Mouse (Mus musculus): ENCODE data around the gene Espl1. TPM values are rescaled to one million over a fixed set of nuclear protein-coding genes. Genes with fewer than 3 reads are reported as not detected.
A peak's percentile ranks its signal among the peaks of the same experiment; 100 is the strongest.

The Espl1 gene
- total RNA-seq, 2 experiments from 2014 or later, result 7.5 to 10.7 TPM

DNA sequence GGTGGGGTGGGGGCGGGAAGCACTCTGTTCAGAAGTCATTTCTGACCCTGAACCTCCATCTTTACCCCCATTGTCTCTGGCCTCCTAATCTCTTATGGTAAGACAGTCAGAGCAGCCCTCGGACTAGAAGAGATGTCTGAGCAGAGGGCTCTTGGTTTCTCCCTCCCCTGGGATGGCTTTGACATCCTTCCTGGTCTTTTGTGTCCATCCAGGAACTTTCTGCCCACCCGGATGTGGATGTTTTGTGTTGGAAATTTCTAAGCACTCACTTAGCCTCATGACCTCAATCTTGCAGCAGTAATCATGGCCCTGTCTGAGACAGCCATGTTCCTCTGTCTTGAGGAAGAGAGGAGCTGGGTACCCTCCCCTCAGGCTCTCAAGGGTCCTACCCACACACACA is 24.6 kb upstream of the Espl1 start:
- intact Hi-C loops (cut with DNase I), result loop anchor here (5.0 kb wide), 1 partner anchor 34 kb away; no protein-coding TSS in a partner anchor
- DNase-seq, result peak in 1 of 2 experiments; percentile 22

GRCm38 (mm10) chr15:102273982-102274716 is 21.9 kb upstream of the Espl1 start:
- no peak for DNase-seq
- intact Hi-C loops (cut with DNase I), result loop anchor here (5.0 kb wide), 1 partner anchor 37 kb away; no protein-coding TSS in a partner anchor

DNA sequence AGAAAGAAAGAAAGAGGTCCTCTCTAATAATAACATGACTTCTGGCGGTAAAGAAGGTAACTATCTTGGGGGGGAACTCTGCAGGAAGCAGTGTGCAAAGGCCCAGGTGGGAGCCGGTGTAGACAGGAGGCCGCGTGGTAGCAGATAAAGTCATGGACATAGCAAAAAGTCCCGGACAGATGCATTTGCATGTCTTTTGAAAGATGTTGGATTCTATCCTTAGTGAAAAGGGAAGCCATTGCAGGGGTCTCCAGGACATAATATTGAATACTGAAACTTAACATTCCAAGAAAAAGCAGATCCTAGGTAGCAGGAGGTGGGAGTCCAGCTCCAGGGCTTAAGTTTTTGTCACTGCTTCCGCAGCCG is 17.4 kb upstream of the Espl1 start:
- intact Hi-C loops (cut with DNase I), result loop anchor here (1.0 kb wide), 1 partner anchor 32 kb away; no protein-coding TSS in a partner anchor

DNA sequence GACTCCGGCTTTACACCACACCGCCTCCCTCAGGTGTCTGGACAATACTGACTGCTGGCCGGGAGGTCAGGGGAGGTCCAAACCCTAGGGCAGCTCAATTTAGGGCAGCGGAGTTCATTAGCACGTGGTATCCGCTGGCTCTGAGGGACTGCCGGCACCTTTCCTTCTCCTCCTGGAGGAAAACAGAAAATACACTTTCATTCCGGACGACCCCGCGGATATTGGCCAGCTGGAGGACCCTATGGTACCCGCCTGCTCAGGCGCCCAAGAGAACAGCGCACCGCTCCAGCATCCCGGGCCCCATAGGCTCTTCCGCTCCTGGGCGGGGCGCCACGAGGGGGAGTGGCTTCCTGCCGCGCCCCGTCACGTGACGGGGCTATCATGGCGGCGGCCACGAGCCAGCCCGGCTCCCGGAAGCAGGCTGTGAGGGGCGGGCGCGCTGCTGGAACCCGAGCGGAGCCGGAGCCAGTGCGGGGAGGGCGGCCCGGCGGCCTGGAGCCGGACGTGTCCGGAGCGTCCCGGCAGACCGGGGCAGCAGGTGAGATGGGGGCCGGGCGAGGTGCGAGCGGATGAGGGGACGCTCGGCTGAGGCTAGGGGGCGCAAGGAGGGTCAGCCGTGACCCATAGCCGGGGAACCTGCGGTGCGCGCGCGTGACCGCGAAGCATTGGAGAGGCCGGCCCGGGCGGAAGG is 16.8 kb upstream of the Espl1 start, which contains the start of gene Mfsd5:
TSS of gene Mfsd5 (plus strand) at position 363 of the 691 bp plus-strand sequence.
- intact Hi-C loops (cut with DNase I), result loop anchor here (1.0 kb wide), 1 partner anchor 33 kb away; no protein-coding TSS in a partner anchor
- peak; percentile 90 to 91 for DNase-seq

More for the DNA sequence above, 17.4 kb upstream of the Espl1 start:
- no peak for DNase-seq

DNA sequence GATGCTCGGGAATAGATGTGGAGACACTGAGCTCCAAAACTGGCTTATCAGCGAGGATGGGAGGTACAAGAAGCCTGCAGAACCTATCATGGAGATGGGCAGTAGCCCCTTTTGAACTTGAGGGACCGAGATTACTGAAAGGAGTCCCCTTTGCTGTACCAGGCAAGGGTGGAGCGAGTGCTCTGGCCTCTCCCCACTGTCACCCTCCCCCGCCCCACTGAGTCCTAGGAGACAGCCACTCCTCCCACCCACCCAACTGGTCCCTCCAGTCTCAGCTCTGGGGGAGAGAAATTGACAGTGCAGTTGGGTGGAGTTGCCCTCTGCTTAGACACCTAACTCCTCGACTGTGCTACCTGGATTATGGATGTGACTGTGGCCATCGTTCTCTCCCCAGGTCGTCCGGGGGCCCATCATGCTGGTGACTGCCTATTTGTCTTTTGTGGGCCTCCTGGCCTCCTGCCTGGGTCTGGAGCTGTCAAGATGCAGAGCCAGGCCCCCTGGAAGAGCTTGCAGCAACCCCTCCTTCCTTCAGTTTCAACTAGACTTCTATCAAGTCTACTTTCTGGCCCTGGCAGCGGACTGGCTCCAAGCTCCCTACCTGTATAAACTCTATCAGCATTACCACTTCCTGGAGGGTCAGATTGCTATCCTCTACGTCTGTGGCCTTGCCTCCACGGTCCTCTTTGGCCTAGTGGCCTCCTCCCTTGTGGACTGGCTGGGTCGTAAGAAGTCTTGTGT is 16.1 kb upstream of the Espl1 start:
- intact Hi-C loops (cut with DNase I), result loop anchor here (1.0 kb wide), 1 partner anchor 34 kb away; no protein-coding TSS in a partner anchor
- DNase-seq, result no peak

- intact Hi-C loops (cut with DNase I), result no loop called here
- DNase-seq, result no peak
Observed at GRCm38 (mm10) chr15:102280623-102281022, 15.4 kb upstream of the Espl1 start.

DNA sequence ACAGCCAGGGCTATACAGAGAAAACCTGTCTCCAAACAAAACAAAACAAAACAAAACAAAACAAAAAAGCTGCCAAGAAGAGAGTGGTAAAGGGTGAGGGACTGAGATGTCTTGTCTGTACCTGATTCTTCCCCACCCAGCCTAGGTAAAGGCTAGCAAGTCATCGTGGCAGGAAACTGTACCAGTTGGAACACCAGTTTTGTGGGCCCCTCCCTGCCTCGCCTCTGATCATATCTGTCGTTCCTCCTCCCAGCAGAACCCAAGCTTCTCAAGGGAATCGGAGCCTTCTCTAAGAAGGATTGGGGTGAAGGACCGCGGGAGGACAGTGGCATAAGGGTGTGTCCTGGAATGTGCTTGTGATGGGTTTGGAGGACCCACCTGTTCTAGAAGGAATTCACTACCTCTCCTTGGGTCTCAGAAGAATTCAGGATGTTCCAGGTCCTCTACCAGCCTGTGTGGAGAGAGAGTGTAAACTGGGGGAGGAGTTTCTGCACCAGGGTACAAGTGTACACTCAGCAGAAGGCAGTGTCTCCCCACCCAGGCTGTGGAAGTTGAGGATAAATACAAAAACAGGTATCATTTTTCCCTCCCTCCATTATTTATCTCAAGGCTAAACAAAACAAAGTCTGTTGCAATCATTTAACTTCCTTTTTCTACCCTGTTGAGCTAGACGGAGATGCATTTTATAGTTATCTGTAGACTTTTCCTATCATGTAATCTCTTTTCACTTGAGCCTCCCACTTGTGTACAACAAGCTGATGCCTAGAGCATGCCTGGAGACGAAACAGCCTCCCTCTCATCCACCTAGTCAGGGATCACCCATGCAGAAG is 13.4 kb upstream of the Espl1 start:
- intact Hi-C loops (cut with DNase I), result no loop called here
- no peak for DNase-seq

DNA sequence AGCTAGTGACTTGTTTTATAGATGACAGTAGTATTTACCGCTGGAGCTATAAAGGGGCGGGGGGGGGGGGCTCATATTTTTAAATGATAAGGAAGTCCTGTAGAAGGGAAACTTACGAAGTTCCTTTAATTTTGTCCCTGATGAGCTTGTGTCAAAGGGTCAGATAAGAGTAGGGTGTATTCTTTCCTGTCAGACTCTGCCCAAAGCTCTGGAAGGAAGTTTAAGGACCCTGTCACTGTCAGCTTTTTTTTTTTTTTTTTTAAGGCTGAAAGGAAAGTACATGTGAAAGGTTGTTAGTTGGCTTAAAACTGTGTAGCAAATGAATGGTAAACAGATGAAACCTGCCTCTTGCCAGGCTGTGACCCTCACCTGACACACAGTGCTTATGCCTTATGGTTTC is 12.4 kb upstream of the Espl1 start:
- intact Hi-C loops (cut with DNase I), result no loop called here
- no peak for DNase-seq

- intact Hi-C loops (cut with DNase I), result loop anchor here (1.0 kb wide), 1 partner anchor 90 kb away; no protein-coding TSS in a partner anchor
- DNase-seq, result peak; percentile 55 to 70
Observed at GRCm38 (mm10) chr15:102287395-102287794, 8.7 kb upstream of the Espl1 start.

DNA sequence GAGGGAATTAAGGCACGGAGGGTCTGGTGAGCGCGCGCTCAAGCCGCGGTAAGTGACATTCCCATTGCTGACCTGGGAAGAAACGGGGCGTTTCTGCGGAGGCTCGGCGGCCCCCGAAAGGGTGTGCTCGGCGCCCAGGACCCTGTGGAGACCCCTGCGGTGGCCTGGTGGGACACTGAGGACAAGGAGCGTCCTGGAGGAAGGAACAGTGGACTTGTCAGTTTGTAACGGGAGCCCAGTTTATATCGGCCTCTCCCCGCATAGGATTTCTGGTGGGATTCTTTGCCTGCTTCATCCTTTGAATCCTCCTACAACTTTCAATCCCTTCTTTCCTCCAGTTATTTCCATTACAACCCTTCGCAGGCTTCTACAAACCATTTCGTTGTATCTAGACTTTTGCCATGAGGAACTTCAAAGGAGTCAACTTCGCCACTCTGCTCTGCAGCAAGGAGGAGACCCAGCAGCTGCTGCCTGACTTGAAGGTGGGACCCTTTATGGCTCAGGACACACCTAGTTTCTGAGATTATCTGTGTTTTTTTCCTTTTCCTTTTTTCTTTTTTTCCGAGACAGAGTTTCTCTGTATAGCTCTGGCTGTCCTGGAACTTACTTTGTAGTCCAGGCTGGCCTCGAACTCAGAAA is 421 bp downstream of the Espl1 start:
- intact Hi-C loops (cut with DNase I), result no loop called here

GRCm38 (mm10) chr15:102302542-102302941 is 6.5 kb downstream of the Espl1 start:
- intact Hi-C loops (cut with DNase I), result loop anchor here (2.0 kb wide), 1 partner anchor 20 kb away; no protein-coding TSS in a partner anchor
- DNase-seq, result peak; percentile 68 to 70

More for the DNA sequence above, 421 bp downstream of the Espl1 start:
- DNase-seq, result peak in 1 of 2 experiments; percentile 13

DNA sequence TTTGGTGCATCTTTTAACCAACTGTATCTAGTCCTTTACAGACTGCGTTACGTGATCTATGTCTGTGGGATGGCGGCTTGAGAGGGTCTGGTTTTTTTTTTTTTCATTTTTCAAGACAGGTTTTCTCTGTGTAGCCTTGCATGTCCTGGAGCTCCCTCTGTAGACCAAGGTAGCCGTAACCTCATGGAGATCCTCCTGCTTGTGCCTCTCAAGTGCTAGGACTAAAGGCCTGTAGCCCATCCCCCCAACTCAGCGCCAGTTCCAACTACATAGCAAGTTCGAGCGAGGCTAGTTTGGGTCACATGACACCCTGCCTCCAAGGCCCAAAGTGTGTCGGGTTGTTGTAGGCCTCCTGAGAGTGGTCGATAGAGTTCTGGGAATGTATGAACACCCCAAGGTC is 12.7 kb downstream of the Espl1 start:
- DNase-seq, result no peak
- intact Hi-C loops (cut with DNase I), result loop anchor here (2.0 kb wide), 1 partner anchor 16 kb away; no protein-coding TSS in a partner anchor

DNA sequence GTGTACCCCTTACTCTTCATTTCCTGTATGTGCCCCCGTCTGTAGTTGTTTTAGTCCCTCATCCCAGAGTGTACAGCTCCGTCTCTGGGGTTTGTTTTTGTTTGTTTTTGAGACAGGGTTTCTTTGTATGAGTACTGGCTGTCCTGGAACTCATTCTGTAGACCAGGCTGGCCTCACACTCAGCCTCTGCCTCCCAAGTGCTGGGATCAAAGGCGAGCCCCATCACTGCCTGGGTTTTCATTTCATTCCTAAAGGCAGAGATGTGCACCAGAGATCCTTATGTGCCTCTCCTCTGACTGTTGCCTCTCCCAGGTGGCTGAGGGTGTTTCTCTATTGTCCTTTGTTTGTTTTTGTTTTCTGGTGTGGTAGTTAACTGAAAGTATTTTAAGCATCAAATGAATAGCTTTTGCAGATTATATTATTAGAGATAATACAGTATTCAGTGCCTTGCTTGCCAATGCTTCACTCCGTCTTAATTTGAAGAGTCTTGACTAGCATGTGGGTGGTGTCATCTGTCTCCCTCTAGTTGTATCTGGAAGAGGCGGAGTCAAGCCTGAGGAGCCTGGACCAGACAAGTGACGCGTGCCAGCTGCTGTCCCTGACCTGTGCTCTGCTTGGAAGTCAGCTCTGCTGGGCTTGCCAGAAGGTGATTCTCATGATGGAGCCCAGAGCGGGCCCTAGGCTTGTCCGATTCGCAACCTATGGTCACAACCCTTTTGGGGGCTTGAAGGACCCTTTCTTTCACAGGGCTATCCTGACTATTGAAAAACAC is 14.2 kb downstream of the Espl1 start:
- intact Hi-C loops (cut with DNase I), result no loop called here
- peak; percentile 77 to 79 for DNase-seq

DNA sequence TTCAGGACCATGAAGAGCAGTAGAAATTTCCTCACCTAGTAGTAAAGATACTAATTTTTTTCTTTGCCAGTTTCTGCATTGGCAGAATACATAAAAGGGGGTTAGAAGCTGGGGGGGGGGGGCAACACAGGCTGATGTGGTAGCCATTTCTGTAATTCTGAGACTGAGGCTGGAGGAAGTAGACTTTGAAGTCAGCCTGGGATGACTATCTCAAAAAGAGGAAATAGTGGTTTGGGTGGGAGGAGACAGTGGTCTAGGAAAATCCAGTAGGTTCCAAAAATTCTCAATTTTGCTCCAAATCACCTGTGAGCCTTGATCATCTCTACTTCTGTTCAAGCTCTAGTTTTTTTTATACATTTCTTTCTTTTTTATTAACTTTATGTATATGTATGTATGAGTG is 15.4 kb downstream of the Espl1 start:
- no peak for DNase-seq
- intact Hi-C loops (cut with DNase I), result no loop called here

GRCm38 (mm10) chr15:102315292-102315691 is 19.2 kb downstream of the Espl1 start:
- peak in 1 of 2 experiments; percentile 31 for DNase-seq
- intact Hi-C loops (cut with DNase I), result loop anchor here (5.0 kb wide), 1 partner anchor 138 kb away; no protein-coding TSS in a partner anchor

DNA sequence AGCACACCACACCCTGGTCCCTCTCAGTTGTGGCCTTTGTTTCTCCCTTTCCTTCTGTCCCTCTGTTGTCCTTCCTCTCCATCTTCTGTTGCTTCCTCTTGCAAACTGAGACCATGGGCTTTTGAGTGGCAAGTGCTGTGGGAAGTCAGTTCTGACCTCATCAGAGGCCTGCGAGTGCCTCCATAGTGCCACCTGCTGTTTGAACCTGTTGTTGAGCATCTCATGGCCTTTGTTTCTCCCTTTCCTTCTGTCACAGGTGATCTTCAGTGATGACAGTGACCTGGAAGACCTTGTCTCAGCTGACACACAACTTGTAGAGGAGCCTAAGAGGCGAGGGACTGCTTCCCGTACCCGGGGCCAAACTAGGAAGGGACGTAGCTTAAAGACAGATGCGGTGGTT is 20.2 kb downstream of the Espl1 start:
- intact Hi-C loops (cut with DNase I), result loop anchor here (1.0 to 5.0 kb wide), 3 partner anchors 28 to 139 kb away; no protein-coding TSS in a partner anchor
- DNase-seq, result peak; percentile 78 to 84

GRCm38 (mm10) chr15:102324654-102325473 is 28.8 kb downstream of the Espl1 start:
- intact Hi-C loops (cut with DNase I), result no loop called here
- DNase-seq, result peak; percentile 22 to 47

Data from heart, postnatal 10 days (tissue).